Mouse (Mus musculus): ENCODE data around the gene Polr2l.

GRCm38 (mm10) chr7:141439140-141439679, 35.7 kb downstream of the Polr2l start:
- TF ChIP-seq CTCF (IDR thresholded peaks at IDR 0.05; ENCODE audit: borderline replicate concordance, control insufficient read depth, extremely low read depth, insufficient read depth, low read length, poor library complexity) (no peak), POLR2A (IDR thresholded peaks at IDR 0.05; ENCODE audit: control insufficient read depth, extremely low read depth, insufficient read depth, low read length, poor library complexity) (no peak)

Data from thymus, adult 2 months (tissue).